Mouse (Mus musculus) lung, adult 2 months (tissue): ENCODE data around the gene Olfml2b. TPM values are rescaled to one million over a fixed set of nuclear protein-coding genes. Genes with fewer than 3 reads are reported as not detected.

Experiments used
- DNase-seq: peaks from one replicate; pipeline ENCODE4 v3.0.0; 2022
- H3K4me1 ChIP-seq: fragments of 200-500 bp; 2 replicates; pipeline ENCODE4 v1.6.1; 2011; ENCODE audit warnings: low read length; ENCODE audit not compliant: control insufficient read depth, insufficient read depth
- H3K4me3 ChIP-seq: fragments of 200-500 bp; replicated peaks from 2 replicates; pipeline ENCODE3; 2011; ENCODE audit warnings: low read depth, mild to moderate bottlenecking, control low read depth, low read length; ENCODE audit errors: extremely low read depth
- CTCF ChIP-seq: fragments of 200-500 bp; IDR thresholded peaks from 2 replicates; pipeline ENCODE4 v1.5.1; 2011; ENCODE audit warnings: mild to moderate bottlenecking, low read length, control low read depth; ENCODE audit not compliant: insufficient read depth
- POLR2A ChIP-seq: fragments of 200-500 bp; IDR thresholded peaks from 2 replicates; pipeline ENCODE4 v1.6.1; 2011; ENCODE audit warnings: low read depth, mild to moderate bottlenecking, control low read depth, low read length, borderline replicate concordance; ENCODE audit errors: extremely low read depth
- WGBS: fragments of 180-500 bp; shearing (Covaris S2); methylation state at CpG from one replicate; pipeline ENCODE4 v1.1.7; 2018; 5-methylcytosine and 5-hydroxymethylcytosine counted together
- polyA plus RNA-seq: library from polyadenylated mRNA; depleted of rRNA; stranded (reverse); fragments of >200 nt; gene quantifications from 2 replicates; pipeline ENCODE4 v1.2.3, GENCODE M21; 2012

The Olfml2b gene
- polyA plus RNA-seq, 1 experiment: 16.1 TPM

DNA sequence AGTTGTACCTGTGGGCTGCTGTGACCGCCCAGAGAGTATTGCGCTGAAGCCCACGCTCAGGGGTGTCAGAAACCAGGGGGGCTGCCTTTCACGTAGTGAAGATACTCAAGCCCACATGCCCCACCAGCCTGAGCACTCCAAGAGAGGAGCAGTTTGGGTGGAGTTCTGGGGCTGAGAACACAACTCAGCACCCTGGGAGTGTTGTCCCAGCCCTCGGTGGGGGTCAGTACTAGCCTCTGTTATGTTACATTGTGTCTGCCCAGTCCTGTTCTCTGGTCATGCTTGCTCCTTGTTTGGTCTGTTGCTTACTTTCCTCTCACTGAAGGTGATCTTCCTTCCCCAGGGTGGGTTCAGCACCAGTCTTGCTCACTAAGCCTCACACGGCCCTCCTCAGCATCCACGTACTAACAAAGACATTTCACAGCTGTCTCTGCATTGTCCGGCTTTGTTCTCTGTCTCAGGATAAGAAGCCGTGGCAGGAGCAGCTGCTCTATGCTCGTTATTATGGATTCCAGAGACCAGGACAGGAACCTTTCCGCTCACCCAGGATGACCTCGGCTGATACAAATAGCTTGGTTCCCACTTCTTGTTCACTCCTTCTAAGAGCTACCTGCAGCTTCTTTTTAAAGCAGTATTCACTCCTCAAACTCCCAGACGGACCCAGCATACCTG lies 13.4 kb downstream of the Olfml2b start:
- Histone ChIP-seq H3K4me3 (no peak overlapping the region), H3K4me1 (no peaks in the 10 kb centered on the region)
- no peak for DNase-seq
- no peak for TF ChIP-seq POLR2A
- TF ChIP-seq CTCF: no peak
- WGBS: 72% methylated on average over 13 of the region's 13 CpGs

DNA sequence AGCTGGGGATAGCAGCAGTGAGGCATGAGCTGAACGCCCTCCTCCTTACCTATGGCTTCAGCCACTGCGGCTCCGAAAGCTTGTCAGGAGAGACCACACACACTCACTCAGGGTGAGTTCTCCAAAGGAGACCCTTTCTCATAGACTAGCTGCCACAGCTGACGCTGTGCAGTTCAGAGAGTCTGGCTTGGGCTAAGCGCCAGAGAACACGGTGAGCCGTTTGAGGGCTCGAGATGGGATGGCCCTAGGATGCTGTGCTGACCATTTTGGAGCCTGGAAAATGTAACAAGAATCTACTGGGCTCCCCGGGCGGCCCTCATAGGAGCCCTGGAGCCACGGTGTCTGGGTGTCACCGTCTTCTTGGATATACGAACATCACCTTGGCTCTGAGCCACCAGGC lies 14.9 kb downstream of the Olfml2b start:
- DNase-seq: no peak
- H3K4me1 ChIP-seq: no peaks in the 10 kb centered on the region
- WGBS: 82% methylated on average over 13 of the region's 13 CpGs
- no peak overlapping the region for H3K4me3 ChIP-seq
- no peak for TF ChIP-seq POLR2A

GRCm38 (mm10) chr1:170664620-170665185 lies 20.4 kb downstream of the Olfml2b start:
- H3K4me3 ChIP-seq: no peak overlapping the region
- no peaks in the 10 kb centered on the region for H3K4me1 ChIP-seq
- TF ChIP-seq CTCF (no peak), POLR2A (no peak)
- DNase-seq: no peak
- 79% methylated on average over 11 of the region's 11 CpGs for WGBS

DNA sequence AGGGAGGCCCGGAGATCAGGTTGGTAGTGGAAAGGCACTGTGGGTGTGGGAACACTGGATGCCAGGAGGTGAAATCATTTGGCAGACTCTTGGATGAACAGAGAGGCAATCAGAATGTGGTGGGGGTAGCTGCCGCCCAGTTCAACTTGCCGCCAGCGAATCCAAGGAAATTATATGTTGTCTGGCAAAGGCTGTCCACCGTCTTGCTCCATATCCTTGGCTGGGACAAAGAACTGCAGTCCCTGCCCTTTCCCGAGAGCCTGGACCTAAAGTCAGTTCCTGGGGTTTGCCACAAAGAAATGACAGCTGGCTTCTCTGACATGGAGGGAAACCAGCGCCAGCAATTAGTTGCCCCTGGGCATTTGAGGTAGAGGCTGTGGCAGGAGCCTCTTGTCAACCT lies 20.9 kb downstream of the Olfml2b start:
- TF ChIP-seq POLR2A (no peak), CTCF (no peak)
- 91% methylated on average over 7 of the region's 7 CpGs for WGBS

GRCm38 (mm10) chr1:170674184-170674775 lies 29.9 kb downstream of the Olfml2b start:
- WGBS: 64% methylated on average over 9 of the region's 9 CpGs
- TF ChIP-seq CTCF: no peak
- TF ChIP-seq POLR2A: no peak
- Histone ChIP-seq H3K4me3 (no peak overlapping the region), H3K4me1 (no peaks in the 10 kb centered on the region)
- DNase-seq: no peak

More for the DNA sequence above, 20.9 kb downstream of the Olfml2b start:
- H3K4me1 ChIP-seq: no peaks in the 10 kb centered on the region
- no peak overlapping the region for H3K4me3 ChIP-seq
- no peak for DNase-seq

DNA sequence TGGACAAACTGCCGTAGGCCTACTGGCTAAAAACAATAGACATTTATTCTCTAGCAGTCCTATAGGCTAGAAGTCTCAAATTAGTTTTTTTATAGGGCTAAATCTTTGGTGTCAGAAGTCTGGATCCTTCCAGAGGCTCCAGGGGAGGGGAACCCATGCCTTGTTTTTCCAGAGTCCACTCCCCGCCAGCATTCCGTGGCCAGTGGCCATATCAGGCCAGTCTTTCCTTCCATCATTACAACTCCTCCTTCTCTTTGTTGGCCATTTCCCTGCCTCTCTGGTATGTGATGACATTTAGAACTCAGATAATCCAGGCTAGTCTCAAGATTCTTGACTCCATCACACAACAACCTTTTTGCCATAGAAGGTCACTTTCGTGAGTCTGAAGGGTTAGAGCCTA lies 33.3 kb downstream of the Olfml2b start:
- Histone ChIP-seq H3K4me3 (no peak overlapping the region), H3K4me1 (no peaks in the 10 kb centered on the region)
- no peak for DNase-seq
- TF ChIP-seq POLR2A: no peak
- TF ChIP-seq CTCF: no peak
- WGBS: 87% methylated on average over 4 of the region's 4 CpGs

- WGBS: 79% methylated on average over 4 of the region's 4 CpGs
- H3K4me1 ChIP-seq: no peaks in the 10 kb centered on the region
- no peak overlapping the region for H3K4me3 ChIP-seq
- no peak for DNase-seq
- no peak for TF ChIP-seq POLR2A
- no peak for TF ChIP-seq CTCF
These were observed 34.5 kb downstream of the Olfml2b start for GRCm38 (mm10) chr1:170678861-170679260.

- DNase-seq: no peak
- Histone ChIP-seq H3K4me3 (no peak overlapping the region), H3K4me1 (no peaks in the 10 kb centered on the region)
- 87% methylated on average over 2 of the region's 2 CpGs for WGBS
- TF ChIP-seq POLR2A: no peak
- no peak for TF ChIP-seq CTCF
These were observed 35.3 kb downstream of the Olfml2b start for GRCm38 (mm10) chr1:170679624-170680023.

DNA sequence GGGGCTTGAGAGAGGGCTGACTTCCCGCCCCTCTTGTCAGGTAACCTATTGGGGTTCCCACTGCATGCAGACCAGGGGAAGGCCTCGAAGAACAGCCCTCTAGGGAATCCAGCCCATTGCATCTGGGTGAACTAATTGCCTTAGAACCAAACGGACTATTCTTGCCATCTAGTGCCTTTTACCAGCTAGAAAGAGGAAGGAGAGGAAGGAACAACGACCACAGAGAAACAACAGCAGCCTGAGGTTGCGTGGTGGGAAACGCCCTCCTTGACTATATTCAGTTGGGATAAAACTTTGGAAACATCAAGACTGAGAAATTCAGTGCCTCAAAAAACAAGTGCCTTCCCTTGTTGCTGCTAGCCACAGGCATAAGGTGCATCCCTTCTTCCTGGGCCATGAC lies 39.5 kb downstream of the Olfml2b start:
- no peaks in the 10 kb centered on the region for H3K4me1 ChIP-seq
- no peak for DNase-seq
- no peak for TF ChIP-seq CTCF
- TF ChIP-seq POLR2A: no peak
- H3K4me3 ChIP-seq: no peak overlapping the region
- WGBS: 70% methylated on average over 6 of the region's 6 CpGs

DNA sequence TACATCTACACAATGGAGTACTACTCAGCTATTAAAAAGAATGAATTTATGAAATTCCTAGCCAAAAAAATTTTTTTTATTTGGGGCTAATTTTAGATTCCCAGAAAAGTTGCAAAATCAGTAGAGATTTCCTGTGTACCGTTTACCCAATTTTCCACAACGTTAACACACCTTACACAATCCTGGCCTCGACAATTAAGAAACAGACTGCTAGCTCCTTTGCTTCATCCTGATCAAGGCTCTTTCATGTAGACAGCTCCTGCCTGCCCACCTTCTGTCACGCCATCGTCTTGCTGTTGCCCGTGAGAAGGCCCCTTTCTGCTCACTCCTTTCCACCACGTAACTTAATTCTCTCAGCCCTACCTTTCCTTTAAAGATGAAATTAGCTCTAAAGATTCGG lies 45.4 kb downstream of the Olfml2b start:
- Histone ChIP-seq H3K4me1 (no peaks in the 10 kb centered on the region), H3K4me3 (no peak overlapping the region)
- TF ChIP-seq CTCF: no peak
- TF ChIP-seq POLR2A: no peak
- WGBS: 93% methylated on average over 8 of the region's 8 CpGs
- no peak for DNase-seq
